Mouse (Mus musculus) adrenal gland, postnatal 36 days (tissue): Measurements from ENCODE around the gene Atp6v0c. TPM values are rescaled to one million over a fixed set of nuclear protein-coding genes. Genes with fewer than 3 reads are reported as not detected.

ENCODE experiments used
- DNase-seq, 2 experiments: peaks; one replicate each; pipeline ENCODE4 v3.0.0; 2021; ENCODE audit warnings: mixed read lengths in 1 of 2
- long read RNA-seq, 2 experiments: library from polyadenylated mRNA; stranded (forward); transcript quantifications; one replicate each; pipeline ENCODE4 v2.0.0; 2021; ENCODE audit warnings: borderline sequencing depth in 2 of 2
- total RNA-seq, 2 experiments: library from RNA; stranded (reverse); gene quantifications; 2 replicates each; pipeline ENCODE4 v1.2.3; 2021

Gene Atp6v0c
- 100 to 1,000 TPM; 434 to 448 TPM for total RNA-seq
- long read RNA-seq, experiment 1, transcript Atp6v0c-201 (3 exons, 1,183 nt) = major isoform, 631 of 660 reads
- long read RNA-seq, experiment 1, partial matches to known transcripts = 2 of 660 reads
- long read RNA-seq, experiment 1, other reads (novel, unspliced or antisense) = 27 of 660 reads
- long read RNA-seq, experiment 2, transcript Atp6v0c-201 (3 exons, 1,183 nt) = major isoform, 240 of 249 reads
- long read RNA-seq, experiment 2, partial matches to known transcripts = 1 of 249 reads
- long read RNA-seq, experiment 2, other reads (novel, unspliced or antisense) = 8 of 249 reads

- peak; percentile 94 to 97 for DNase-seq
Measured at GRCm38 (mm10) chr17:24169317-24170065, at the start of gene Atp6v0c. Gene Atp6v0c, minus strand, starts transcription at chr17:24169702.

GRCm38 (mm10) chr17:24216836-24217235 is 47.3 kb upstream of the Atp6v0c start:
- DNase-seq = no peak

DNA sequence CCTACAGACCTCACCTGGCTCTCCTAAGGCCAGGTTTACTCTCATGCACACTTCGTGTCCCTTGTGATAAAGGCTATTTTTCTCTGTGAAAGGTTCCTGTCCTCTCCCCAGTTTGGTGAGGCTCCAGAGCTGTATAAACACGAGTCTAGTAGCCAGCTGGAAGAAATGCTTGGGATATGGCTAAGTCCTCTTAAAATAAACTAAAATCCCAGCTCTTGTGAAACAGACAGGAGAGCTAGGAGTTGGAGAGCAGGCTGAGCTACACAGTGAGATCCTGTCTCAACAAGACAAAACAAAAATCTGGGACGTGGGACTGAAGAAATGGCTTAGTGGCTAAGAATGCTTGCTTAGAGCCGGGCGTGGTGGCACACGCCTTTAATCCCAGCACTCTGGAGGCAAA is 43.7 kb upstream of the Atp6v0c start:
- DNase-seq = no peak

DNA sequence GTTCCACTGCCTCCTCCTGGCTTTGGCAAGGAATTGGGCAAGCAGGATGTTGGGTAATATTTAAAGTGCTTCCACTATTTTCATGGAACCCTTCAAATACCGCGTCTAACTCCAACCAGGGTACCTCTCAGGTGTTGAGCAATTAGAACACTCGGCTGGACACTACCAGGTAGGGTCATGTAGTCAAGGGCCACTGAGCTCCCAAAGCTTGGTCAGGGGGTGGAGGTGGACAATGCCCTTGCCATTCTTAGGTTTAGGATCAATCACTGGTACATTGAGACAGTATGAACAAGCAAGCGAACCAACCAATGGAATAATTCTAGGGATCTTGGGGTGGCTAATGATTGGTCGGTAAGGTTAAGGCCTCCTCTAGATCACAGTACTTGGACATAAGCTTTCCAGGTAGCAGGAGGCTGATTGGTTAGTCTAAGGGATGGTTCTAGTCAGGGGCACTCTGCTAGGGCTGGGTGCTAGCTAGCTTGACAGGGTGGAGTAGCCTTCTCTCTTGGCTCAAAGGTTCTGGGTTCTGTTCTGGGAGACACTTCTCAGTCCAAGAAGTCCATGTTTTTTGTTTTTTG is 43.0 kb upstream of the Atp6v0c start:
- DNase-seq = no peak

GRCm38 (mm10) chr17:24211631-24212440 is 42.3 kb upstream of the Atp6v0c start:
- peak; percentile 79 to 80 for DNase-seq

DNA sequence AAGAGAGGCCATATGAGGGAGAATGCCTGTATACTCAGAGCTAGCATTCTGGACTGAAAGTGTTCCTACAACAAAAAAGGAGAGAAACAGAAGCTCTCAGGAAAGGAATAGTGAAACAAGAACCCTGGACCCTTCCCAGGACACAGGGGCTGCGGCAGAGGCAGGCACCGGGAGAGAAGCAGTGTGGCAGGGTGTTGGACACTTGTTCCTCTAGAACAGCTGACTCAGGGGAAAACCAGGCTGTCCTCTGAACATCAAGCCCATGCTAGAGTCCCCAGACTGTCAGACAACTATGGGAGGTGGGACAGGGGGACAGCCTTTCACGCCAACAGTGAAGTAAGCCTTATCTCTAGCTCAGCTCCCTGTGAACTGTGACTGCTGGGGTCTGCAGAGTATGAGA is 41.1 kb upstream of the Atp6v0c start:
- DNase-seq = no peak

- no peak for DNase-seq
Measured at GRCm38 (mm10) chr17:24209916-24210240, 40.4 kb upstream of the Atp6v0c start.

DNA sequence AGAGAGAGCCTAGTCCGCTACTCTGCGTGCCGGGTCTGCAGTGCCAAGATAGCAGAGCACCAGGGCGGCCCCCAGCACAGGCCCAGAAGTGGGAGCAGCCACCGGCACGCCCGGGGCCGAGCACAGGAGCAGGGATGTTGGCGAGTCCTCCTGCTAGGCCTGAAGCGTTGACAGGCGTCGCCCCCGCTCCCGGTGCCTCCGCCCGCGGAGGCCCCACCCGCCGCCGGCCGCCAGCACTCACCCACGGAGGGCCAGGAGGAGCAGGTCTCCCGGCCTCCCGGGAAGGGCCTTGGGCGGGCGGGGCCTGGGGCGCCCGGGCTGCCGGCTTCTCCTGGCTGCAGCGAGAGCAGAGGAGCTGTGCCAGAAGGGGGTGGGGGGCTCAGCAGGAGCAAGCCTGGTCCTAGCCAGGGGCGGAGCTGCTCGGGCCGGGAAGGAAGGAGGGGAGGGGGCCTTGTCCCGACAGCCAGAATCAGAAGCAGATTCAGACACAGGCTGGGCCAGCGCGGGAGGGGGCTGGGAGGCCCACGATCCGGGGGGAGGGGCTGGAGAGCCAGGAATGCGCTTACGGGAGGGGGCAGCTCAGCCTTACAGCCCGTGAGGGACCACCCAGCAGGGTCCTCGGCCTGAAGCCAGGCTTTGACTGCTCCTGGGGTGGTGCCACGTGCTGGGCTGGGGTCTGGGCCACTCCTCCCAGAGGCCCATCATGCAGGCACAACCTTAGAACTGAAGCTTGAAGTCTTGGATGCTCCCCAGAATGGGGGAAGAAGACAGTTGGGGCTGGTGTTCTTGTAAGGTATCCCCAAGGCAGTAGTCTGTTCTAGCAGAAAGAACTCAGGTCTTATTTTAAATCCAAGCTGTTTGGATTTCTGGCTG is 39.8 kb upstream of the Atp6v0c start, which contains the start of gene Ntn3:
Ntn3 (minus strand) TSS at position 489 of the 873 bp plus-strand sequence.
- DNase-seq = peak; percentile 52 to 71

DNA sequence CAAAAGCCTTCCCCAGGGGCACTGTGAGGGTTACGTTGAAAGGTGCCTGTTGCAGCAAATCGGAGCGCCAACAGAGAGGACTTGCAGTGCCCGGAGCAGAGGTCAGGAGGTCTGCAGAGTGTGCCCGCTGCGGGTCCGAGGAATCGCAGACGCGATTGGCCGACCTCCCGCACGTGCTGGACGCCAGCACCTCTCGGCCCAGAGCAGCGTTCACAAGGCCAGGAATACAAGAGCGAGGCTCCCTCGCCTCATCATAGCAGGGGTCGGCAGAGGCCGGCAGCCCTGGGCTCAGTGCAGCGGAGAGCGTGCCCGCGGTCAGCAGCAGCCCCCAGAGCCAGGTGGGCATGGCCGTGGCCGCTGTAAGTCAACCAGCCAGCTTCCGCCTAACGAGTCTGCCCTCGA is 39.1 kb upstream of the Atp6v0c start:
- peak; percentile 22 to 64 for DNase-seq

DNA sequence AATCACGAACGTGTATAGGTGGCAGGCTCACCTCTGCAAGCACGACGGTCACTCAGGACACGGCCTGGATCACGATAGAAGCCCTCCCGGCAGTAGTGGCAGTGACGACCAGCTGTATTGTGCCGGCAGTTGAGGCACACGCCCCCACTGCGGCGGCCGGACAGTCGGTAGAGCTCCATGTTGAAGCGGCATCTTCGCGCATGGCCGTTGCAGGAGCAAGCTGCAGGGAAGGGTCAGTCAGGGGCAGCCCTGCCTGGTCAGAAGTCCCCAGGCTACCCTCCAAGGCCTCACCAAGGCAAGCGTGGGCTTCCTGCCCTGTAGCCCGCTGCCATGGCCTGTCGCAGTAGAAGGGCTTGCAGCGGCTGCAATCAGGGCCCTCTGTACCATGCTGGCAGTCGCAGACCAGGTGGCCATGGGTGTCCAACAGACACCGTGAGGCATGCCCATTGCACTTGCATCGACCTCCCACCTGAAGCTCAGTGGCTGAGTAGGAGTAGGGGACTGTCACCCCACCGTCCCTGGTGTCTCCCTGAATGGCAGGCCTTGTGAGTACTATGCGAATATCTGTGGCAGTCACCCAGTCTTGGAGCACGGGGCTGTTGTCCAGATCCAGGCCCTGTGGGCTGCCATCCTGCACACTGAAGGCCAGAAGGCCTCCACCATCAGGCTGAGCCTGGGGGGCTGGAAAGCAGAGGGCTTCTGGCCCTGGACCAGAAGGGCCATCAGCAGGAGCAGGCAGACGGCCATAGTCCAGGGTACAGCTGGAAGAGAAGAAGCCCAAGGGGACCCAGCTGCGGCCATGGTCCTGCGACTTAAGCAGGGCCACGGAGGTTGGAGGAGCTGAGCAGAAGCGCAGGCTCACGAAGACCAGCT is 38.5 kb upstream of the Atp6v0c start:
- DNase-seq = no peak

DNA sequence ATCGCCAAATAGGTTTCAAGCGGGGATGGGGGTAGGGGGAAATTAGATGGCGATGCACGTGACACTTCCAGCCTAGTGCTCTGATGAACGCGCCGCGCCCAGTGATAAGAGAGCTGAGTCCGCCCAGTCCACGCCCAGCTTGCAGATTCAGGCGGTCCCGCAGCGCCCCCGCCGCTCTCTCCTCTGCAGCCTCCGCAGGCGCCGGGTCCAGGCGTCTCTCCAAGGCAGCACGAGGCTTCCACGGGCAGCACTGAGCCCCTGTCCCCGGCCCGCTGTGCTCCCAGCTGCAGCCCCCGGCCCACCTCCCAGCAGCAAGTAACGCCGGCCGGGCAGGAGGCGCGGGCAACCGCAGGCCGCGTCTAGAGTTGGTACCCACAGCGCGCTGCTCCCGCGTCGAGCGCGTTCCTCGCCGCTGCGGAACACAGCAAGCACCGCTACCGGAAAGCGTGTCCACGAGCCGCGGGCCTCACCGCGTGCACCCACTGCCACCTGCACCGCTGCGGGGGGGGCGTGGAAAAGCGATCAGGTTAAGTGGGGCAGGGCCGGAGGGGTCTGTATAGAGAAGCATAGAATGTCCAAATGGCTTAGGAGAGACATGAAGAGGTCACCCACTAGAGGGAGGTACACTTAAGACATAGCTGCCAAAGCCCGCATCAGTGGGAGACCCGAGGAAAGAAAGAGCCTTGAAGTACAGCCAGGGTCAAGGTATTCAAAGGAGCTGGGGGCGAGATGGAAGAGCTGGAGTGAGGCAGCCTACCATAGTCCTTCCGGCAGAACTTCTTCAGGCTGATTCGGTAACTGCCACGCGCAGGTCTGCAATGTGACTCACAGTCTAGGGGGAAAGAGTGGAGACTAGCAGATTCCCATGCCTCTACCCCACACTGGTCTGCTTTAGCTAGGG is 37.2 kb upstream of the Atp6v0c start:
- peak; percentile 65 to 76 for DNase-seq

- peak; percentile 48 to 75 for DNase-seq
Measured at GRCm38 (mm10) chr17:24205908-24206361, 36.4 kb upstream of the Atp6v0c start.

DNA sequence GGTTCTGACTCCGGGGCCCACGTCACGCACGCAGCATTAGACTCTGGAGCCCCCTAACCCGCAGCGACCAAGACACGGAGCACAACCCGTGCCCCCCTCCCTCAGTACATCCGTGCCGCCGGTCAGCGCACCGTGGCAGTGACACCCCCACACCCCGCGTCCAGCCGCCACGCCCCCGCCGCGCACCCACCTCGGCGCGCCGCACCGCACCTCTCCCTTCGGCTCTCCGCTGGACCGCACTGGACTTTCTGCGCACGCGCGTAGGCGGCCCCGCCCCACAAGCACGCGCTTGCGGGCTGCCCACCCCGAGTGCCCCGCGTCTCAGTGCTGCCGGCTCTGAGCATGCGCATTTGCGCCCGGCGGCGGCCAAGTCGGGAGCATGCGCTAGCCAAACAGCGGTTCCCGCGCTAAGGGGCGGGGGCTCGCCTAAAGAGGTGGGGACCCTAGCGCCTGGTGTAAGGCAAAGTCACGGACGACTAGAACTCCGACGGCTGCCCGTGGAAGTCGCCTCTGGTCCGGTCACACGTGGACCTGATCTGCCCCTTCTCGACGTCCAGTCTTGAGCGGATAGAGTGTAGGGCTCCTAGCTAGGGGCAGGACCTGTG is 35.9 kb upstream of the Atp6v0c start, which contains the start of gene Tbc1d24:
Tbc1d24 (minus strand) TSS at position 279 of the 605 bp plus-strand sequence.
- peak; percentile 96 to 98 for DNase-seq

DNA sequence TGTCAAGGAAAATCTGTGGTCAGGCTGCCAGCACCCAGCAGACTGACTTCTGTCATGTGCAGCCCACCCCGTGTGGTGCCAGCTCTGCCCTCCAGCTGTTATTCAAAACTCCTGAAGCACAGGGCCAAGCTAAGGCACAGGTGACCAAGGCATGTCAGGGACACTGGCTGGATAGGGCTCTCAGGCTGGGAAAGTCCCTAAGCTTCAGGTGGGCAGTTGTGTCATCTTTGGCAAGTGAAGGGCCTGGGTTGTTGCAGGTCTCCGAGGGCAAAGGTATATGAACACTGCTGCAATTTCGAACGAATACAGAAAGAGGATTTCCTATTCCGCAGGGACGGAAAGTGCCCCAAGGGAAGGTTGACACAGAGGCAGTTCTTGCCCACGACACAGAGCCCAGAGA is 35.3 kb upstream of the Atp6v0c start:
- DNase-seq = peak; percentile 22 to 37

DNA sequence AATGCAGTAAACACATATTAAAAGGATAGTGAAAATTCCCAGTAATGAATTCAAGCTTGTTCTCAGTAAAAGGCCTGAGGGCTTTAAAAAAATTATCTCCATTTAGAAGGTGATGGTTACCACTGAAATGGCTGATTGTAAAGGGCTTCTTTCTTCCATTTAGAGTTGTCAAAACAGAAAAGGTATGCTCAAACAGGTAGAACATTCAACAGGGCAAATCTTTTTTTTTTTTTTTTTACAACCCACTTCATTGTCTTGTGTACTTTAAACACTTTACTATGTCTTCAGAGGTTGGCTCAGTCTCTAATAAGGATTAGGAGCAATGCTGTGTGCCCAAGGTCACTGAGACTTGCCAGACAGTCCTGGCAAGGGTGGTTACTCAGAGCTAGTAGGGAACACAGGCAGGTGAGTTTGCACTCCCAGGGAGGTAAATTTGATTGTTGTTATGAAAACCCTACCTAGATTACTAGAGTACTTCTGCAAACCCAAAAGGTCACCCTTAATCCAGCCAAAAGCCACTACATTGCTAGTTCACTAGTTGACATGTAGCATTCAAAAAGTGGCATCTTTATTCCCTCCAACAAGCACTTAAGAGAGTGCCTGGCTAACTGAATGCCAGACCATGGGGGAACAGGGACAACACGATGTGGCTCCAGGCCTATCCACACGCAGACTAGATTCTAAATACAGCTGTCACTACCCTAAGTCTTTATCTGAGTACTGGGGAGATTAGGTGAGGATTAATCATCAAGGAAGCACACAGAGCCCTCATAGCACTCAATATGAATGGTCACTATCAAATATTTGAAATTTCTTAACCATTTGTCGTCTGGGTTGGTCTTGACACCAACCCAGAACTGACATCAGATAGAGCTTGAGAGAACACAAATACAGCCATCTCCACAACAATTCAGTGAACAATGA is 34.4 kb upstream of the Atp6v0c start:
- peak; percentile 41 to 47 for DNase-seq

- DNase-seq = no peak
Measured at GRCm38 (mm10) chr17:24203068-24203467, 33.6 kb upstream of the Atp6v0c start.

- DNase-seq = no peak
Measured at GRCm38 (mm10) chr17:24201092-24201491, 31.6 kb upstream of the Atp6v0c start.
